In genomic region chr11:51619409-51620060, GRCm38 (mm10) we compare ENCODE assay signal across 7 mouse cellular contexts. TPM values are rescaled to one million over a fixed set of nuclear protein-coding genes. Genes with fewer than 3 reads are reported as not detected.
A peak's percentile ranks its signal among the peaks of the same experiment; 100 is the strongest.
DNase-seq lines count a peak whose midpoint lies in the region; ATAC-seq lines count a peak whose summit lies in the region.

Gene Nhp2, plus strand, starts transcription at chr11:51619735.

- H3K4me3 ChIP-seq in embryonic facial prominence, embryonic 12.5 days, result peak within 1 kb of the TSS; percentile 84
- peak within 1 kb of the TSS; percentile 81 for H3K4me3 ChIP-seq in limb, embryonic 11.5 days (ENCODE audit: low read depth, low read length)
- peak within 1 kb of the TSS; percentile 83 for H3K4me3 ChIP-seq in midbrain, embryonic 14.5 days (replicated peaks; ENCODE audit: low read depth, low read length)

- under 1% methylated on average over 51 of the region's 51 CpGs for WGBS in embryonic facial prominence, embryonic 12.5 days
- under 1% methylated on average over 51 of the region's 51 CpGs for WGBS in limb, embryonic 11.5 days
- under 1% methylated on average over 51 of the region's 51 CpGs for WGBS in midbrain, embryonic 14.5 days

- peaks cover 32% of the 10 kb centered on the region for H3K36me3 ChIP-seq in embryonic facial prominence, embryonic 12.5 days
- peaks cover 15% of the 10 kb centered on the region; the same call in 1 of the 2 replicates for H3K36me3 ChIP-seq in limb, embryonic 11.5 days (ENCODE audit: control insufficient read depth, insufficient read depth, low read length)
- H3K36me3 ChIP-seq in midbrain, embryonic 14.5 days (ENCODE audit: control insufficient read depth, insufficient read depth, low read length), result peaks cover 35% of the 10 kb centered on the region

- peaks cover 17% of the 10 kb centered on the region for H3K4me1 ChIP-seq in embryonic facial prominence, embryonic 12.5 days
- H3K4me1 ChIP-seq in limb, embryonic 11.5 days (ENCODE audit: control insufficient read depth, insufficient read depth, low read length), result peaks cover 6% of the 10 kb centered on the region; the same call in 1 of the 2 replicates
- H3K4me1 ChIP-seq in midbrain, embryonic 14.5 days (ENCODE audit: control insufficient read depth, insufficient read depth, low read length), result peaks cover 9% of the 10 kb centered on the region

- no peaks in the 10 kb centered on the region for H3K27me3 ChIP-seq in embryonic facial prominence, embryonic 12.5 days
- H3K27me3 ChIP-seq in limb, embryonic 11.5 days (ENCODE audit: control insufficient read depth, insufficient read depth, low read length), result no peaks in the 10 kb centered on the region
- no peaks in the 10 kb centered on the region for H3K27me3 ChIP-seq in midbrain, embryonic 14.5 days (ENCODE audit: control insufficient read depth, insufficient read depth, low read length)

- no peaks in the 10 kb centered on the region for H3K9me3 ChIP-seq in embryonic facial prominence, embryonic 12.5 days
- H3K9me3 ChIP-seq in limb, embryonic 11.5 days (ENCODE audit: control insufficient read depth, low read length), result no peaks in the 10 kb centered on the region
- no peaks in the 10 kb centered on the region for H3K9me3 ChIP-seq in midbrain, embryonic 14.5 days (ENCODE audit: control insufficient read depth, low read length)

- peak; percentile 89 for ATAC-seq in embryonic facial prominence, embryonic 12.5 days (ENCODE audit: insufficient number of reproducible peaks, insufficient read depth, low FRiP score, low TSS enrichment)
- ATAC-seq in limb, embryonic 11.5 days (ENCODE audit: insufficient number of reproducible peaks, low FRiP score, low TSS enrichment, low read depth), result peak; percentile 91
- peak; percentile 93 for ATAC-seq in midbrain, embryonic 14.5 days (ENCODE audit: low FRiP score, low TSS enrichment)

- H3K4me2 ChIP-seq in embryonic facial prominence, embryonic 12.5 days (replicated peaks), result peak within 1 kb of the TSS; percentile 82
- peak within 1 kb of the TSS; percentile 76 for H3K4me2 ChIP-seq in limb, embryonic 11.5 days (ENCODE audit: low read depth, severe bottlenecking)
- peak within 1 kb of the TSS; percentile 83 for H3K4me2 ChIP-seq in midbrain, embryonic 14.5 days (ENCODE audit: low read length)

- H3K9ac ChIP-seq in embryonic facial prominence, embryonic 12.5 days, result peak within 1 kb of the TSS; percentile 73
- peak within 1 kb of the TSS; percentile 77 for H3K9ac ChIP-seq in limb, embryonic 11.5 days (ENCODE audit: low read length)
- H3K9ac ChIP-seq in midbrain, embryonic 14.5 days (replicated peaks; ENCODE audit: low read length), result peak within 1 kb of the TSS; percentile 71

- peak; percentile 93 for DNase-seq in adrenal gland, postnatal 25 days
- peak; percentile 100 for DNase-seq in heart, adult 11 months
- peak; percentile 98 for DNase-seq in kidney, adult 18-20 months
- DNase-seq in limb, embryonic 11.5 days (ENCODE audit: low spot score), result peak; percentile 95
- peak; percentile 97 for DNase-seq in midbrain, embryonic 14.5 days
- DNase-seq in spleen, adult 18-20 months, result peak; percentile 74 to 86

- peak within 1 kb of the TSS; percentile 30; the same call in 1 of the 2 replicates for H3K27ac ChIP-seq in embryonic facial prominence, embryonic 12.5 days
- H3K27ac ChIP-seq in limb, embryonic 11.5 days (replicated peaks; ENCODE audit: low read depth, low read length), result no peak within 1 kb of the TSS
- no peak within 1 kb of the TSS for H3K27ac ChIP-seq in midbrain, embryonic 14.5 days (replicated peaks; ENCODE audit: low read depth, low read length)

RNA-seq across cellular contexts. Expression of gene Nhp2, which starts in this region (rescaled TPM):
- total RNA-seq in adrenal gland, postnatal 25 days (2021), result 68.0 and 76.9 TPM in 2 replicates
- polyA plus RNA-seq in embryonic facial prominence, embryonic 12.5 days (2016; fragmentation: Nextera tagmentation; extraction: Ambion mirVana), result 134 and 141 TPM in 2 replicates
- 180 and 181 TPM in 2 replicates for polyA plus RNA-seq in limb, embryonic 11.5 days (2014; fragmentation: Nextera tagmentation; extraction: Ambion mirVana)
- polyA plus RNA-seq in midbrain, embryonic 14.5 days (2014; fragmentation: Nextera tagmentation; extraction: Ambion mirVana), result 107 and 115 TPM in 2 replicates
